8 mouse cellular contexts compared by ENCODE assay signal in the genomic region with DNA sequence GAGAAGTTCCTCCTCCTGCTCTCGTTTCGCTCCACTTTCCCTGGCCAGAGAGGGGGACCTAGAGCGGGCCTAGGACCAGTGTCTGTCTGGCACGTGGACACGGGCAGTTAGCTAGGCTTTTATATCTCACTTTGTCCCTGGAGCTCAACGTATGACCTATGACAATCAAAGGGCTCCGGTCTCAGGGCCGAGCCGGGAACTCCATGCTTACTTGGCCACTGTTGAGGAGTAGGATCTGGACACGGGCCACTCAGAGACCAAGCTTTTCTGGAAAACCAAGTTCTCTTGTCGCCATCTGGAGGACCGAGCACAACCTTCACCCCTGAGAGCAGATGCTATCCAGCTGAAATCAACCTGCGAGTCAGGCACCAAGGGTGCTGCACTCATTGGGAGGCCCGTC. TPM values are rescaled to one million over a fixed set of nuclear protein-coding genes. Genes with fewer than 3 reads are reported as not detected.
A peak's percentile ranks its signal among the peaks of the same experiment; 100 is the strongest.
DNase-seq lines count a peak whose midpoint lies in the region; TF ChIP-seq lines count a peak whose summit lies in the region.

No protein-coding gene starts in this region.

- peak overlapping the region; percentile 21 for H3K4me3 ChIP-seq in lung, adult 2 months (replicated peaks; ENCODE audit: extremely low read depth, low read depth, low read length)

- TF ChIP-seq CTCF in lung, adult 2 months (IDR thresholded peaks at IDR 0.05; ENCODE audit: insufficient read depth, low read length): peak; percentile 53

- 11% methylated on average over 14 of the region's 14 CpGs for whole genome bisulfite sequencing in lung, adult 2 months

- TF ChIP-seq POLR2A in lung, adult 2 months (IDR thresholded peaks at IDR 0.05; ENCODE audit: borderline replicate concordance, extremely low read depth, low read depth, low read length): no peak

- peak; percentile 71 for DNase-seq in urinary bladder, postnatal 14 days (ENCODE audit: low spot score)
- no peak for DNase-seq in urinary bladder, adult 2 months (ENCODE audit: low spot score)
- peak; percentile 67 for DNase-seq in embryo, embryonic 10 days (ENCODE audit: low spot score)
- peak; percentile 69 to 71 for DNase-seq in heart, adult 18-20 months
- peak; percentile 71 for DNase-seq in kidney, adult 11 months
- peak; percentile 60 for DNase-seq in lung, adult 2 months
- DNase-seq in ovary, postnatal 14 days (ENCODE audit: low spot score): peak; percentile 57
- DNase-seq in spleen, postnatal 4 days (ENCODE audit: low spot score in 2 of 2): no peak

- 0 out of 2 replicates have a peak, but pooled peaks cover 5% of the 10 kb centered on the region for H3K4me1 ChIP-seq in lung, adult 2 months (ENCODE audit: control insufficient read depth, insufficient read depth, low read length)

RNA-seq across cellular contexts. Expression of a gene that starts 6.1 kb away (rescaled TPM):
- 16.8 and 17.7 TPM in 2 replicates for polyA plus RNA-seq in urinary bladder, adult 2 months (2012; rRNA removed)
- total RNA-seq in heart, adult 18-20 months (2021): 1 to 10 TPM; 2.5 to 3.0 TPM
- polyA plus RNA-seq in lung, adult 2 months (2012; rRNA removed): 14.0 and 16.7 TPM in 2 replicates

RNA-seq across cellular contexts. Expression of a gene that starts 44.4 kb away (rescaled TPM):
- polyA plus RNA-seq in urinary bladder, adult 2 months (2012; rRNA removed): 146 and 250 TPM in 2 replicates
- 1 to 10 TPM; 3.1 to 3.4 TPM for total RNA-seq in heart, adult 18-20 months (2021)
- 9.3 and 12.9 TPM in 2 replicates for polyA plus RNA-seq in lung, adult 2 months (2012; rRNA removed)

RNA-seq across cellular contexts. Expression of a gene that starts 55.4 kb away (rescaled TPM):
- 80.8 and 92.8 TPM in 2 replicates for polyA plus RNA-seq in urinary bladder, adult 2 months (2012; rRNA removed)
- 100 to 1,000 TPM; 390 to 405 TPM for total RNA-seq in heart, adult 18-20 months (2021)
- polyA plus RNA-seq in lung, adult 2 months (2012; rRNA removed): 29.6 and 51.9 TPM in 2 replicates

Comparison
In these comparisons a context has a peak if more than half of its experiments do, and no peak if none do; other contexts are left out.
1. DNase-seq: peak in urinary bladder, postnatal 14 days (single experiment), embryo, embryonic 10 days (single experiment), heart, adult 18-20 months (2 of 2), kidney, adult 11 months (single experiment), lung, adult 2 months (single experiment) and ovary, postnatal 14 days (single experiment); none in urinary bladder, adult 2 months (single experiment) and spleen, postnatal 4 days (0 of 2).
2. RNA of a gene that starts 44.4 kb away (polyA plus RNA-seq): 146 to 250 TPM in urinary bladder, adult 2 months; 9.3 to 12.9 TPM in lung, adult 2 months; every median in the first group is over 10 times any median in the second.